Mouse (Mus musculus) erythroblast, adult 5-6 weeks (primary cell): ENCODE data around the gene Slc23a4. TPM values are rescaled to one million over a fixed set of nuclear protein-coding genes. Genes with fewer than 3 reads are reported as not detected.

Experiments used
- total RNA-seq, 2 experiments: library from RNA; stranded (forward) in 1 of 2; stranded (reverse) in 1 of 2; fragments of 150-400 nt in 1 of 2; fragments of 200-764, 138-1000 nt in 1 of 2; gene quantifications; 2 replicates each; pipeline versions ENCODE4 v1.2.3 to v1.2.4; 2015 to 2017; ENCODE audit warnings: low replicate concordance in 2 of 2

Slc23a4 gene
- total RNA-seq, 2 experiments from 2014 or later = 0.26 TPM; not detected in 1

Other genes with a start within 250 kb of the Slc23a4 start
- 1.2 and 4.4 TPM in 2 replicates for gene Agbl3, start 208.0 kb downstream of the Slc23a4 start, total RNA-seq (2015; ENCODE audit: low replicate concordance)
- gene Agbl3, start 208.0 kb downstream of the Slc23a4 start, total RNA-seq (2017; ENCODE audit: low replicate concordance) = 2.0 and 4.6 TPM in 2 replicates
- gene Tmem140, start 125.3 kb downstream of the Slc23a4 start, total RNA-seq (2015; ENCODE audit: low replicate concordance) = 45.5 and 64.6 TPM in 2 replicates
- 56.7 and 80.9 TPM in 2 replicates for gene Tmem140, start 125.3 kb downstream of the Slc23a4 start, total RNA-seq (2017; ENCODE audit: low replicate concordance)
- 4.0 and 8.1 TPM in 2 replicates for gene Cyren, start 110.3 kb downstream of the Slc23a4 start, total RNA-seq (2015; ENCODE audit: low replicate concordance)
- 5.8 and 9.8 TPM in 2 replicates for gene Cyren, start 110.3 kb downstream of the Slc23a4 start, total RNA-seq (2017; ENCODE audit: low replicate concordance)
- gene Wdr91, start 77.5 kb downstream of the Slc23a4 start, total RNA-seq (2015; ENCODE audit: low replicate concordance) = 35.7 and 37.4 TPM in 2 replicates
- gene Wdr91, start 77.5 kb downstream of the Slc23a4 start, total RNA-seq (2017; ENCODE audit: low replicate concordance) = 53.2 and 72.1 TPM in 2 replicates
- not detected in 2 replicates for gene Stra8, start 68.2 kb downstream of the Slc23a4 start, total RNA-seq (2015; ENCODE audit: low replicate concordance)
- not detected in 2 replicates for gene Stra8, start 68.2 kb downstream of the Slc23a4 start, total RNA-seq (2017; ENCODE audit: low replicate concordance)
- gene Cnot4, start 145.3 kb upstream of the Slc23a4 start, total RNA-seq (2015; ENCODE audit: low replicate concordance) = 55.8 and 71.1 TPM in 2 replicates
- 36.7 and 42.4 TPM in 2 replicates for gene Cnot4, start 145.3 kb upstream of the Slc23a4 start, total RNA-seq (2017; ENCODE audit: low replicate concordance)
- gene Nup205, start 189.0 kb upstream of the Slc23a4 start, total RNA-seq (2015; ENCODE audit: low replicate concordance) = 13.6 and 14.0 TPM in 2 replicates
- 14.2 and 17.6 TPM in 2 replicates for gene Nup205, start 189.0 kb upstream of the Slc23a4 start, total RNA-seq (2017; ENCODE audit: low replicate concordance)